Mouse (Mus musculus) adipose tissue, adult 10 weeks (tissue): ENCODE results near the gene Mcm2. TPM values are rescaled to one million over a fixed set of nuclear protein-coding genes. Genes with fewer than 3 reads are reported as not detected.

ENCODE experiments used
- polyA plus RNA-seq: library from polyadenylated mRNA; stranded (reverse); fragments of 350-450 nt; fragmentation: Illumina TruSeq; extraction: RNeasy Lipid Tissue Mini Kit (QIAGEN cat#74804); gene quantifications from one replicate; pipeline ENCODE4 v1.2.3, GENCODE M21; 2014; ENCODE audit warnings: low read depth, low replicate concordance

Gene Mcm2
- polyA plus RNA-seq = 10.4 TPM

GRCm38 (mm10) chr6:88898534-88899048 lies at the start of gene Mcm2:
Mcm2 (minus strand) TSS chr6:88898780.

GRCm38 (mm10) chr6:88901947-88902820 lies 3.6 kb upstream of the Mcm2 start, which contains the start of gene Tpra1:
Tpra1 (plus strand) TSS chr6:88902251.

GRCm38 (mm10) chr6:88874868-88875508 lies 23.6 kb downstream of the Mcm2 start, which contains the start of gene Podxl2:
Podxl2 (minus strand) TSS chr6:88875044.

GRCm38 (mm10) chr6:88841781-88842689 lies 56.5 kb downstream of the Mcm2 start, which contains the start of gene Abtb1:
Abtb1 (minus strand) TSS chr6:88841984.

Other genes starting within 250 kb of the Mcm2 start
- 346 TPM for gene Mgll, start 174.4 kb downstream of the Mcm2 start, polyA plus RNA-seq
- 30.1 TPM for gene Abtb1, start 56.8 kb downstream of the Mcm2 start, polyA plus RNA-seq
- gene Podxl2, start 23.7 kb downstream of the Mcm2 start, polyA plus RNA-seq = 14.2 TPM
- gene Tpra1, start 3.5 kb upstream of the Mcm2 start, polyA plus RNA-seq = 63.1 TPM